In the genomic region with DNA sequence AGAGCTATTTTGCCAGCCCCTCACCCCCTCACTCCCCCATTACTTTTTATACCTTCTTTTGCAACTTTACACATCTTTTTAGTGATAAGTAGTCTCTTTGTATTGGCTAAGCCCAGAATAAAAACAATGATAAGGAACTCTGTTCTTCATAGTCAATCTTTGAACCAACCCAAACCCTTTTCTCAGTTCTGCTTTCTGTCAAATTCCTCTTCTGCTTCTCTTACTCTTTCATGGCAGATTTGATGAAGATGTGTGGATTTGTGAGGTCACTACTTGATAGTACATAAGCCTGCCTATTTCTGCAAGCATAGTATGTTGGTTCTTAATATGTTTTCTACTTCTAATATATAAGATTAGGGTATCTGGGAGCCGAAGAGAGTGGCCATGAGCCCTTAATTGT, we compare ENCODE assay signal across 26 mouse cellular contexts.
"Had no signal": no experiment of that assay in that cellular context is flagged by ENCODE, and none has a peak within 500 bp of the region (broad histone marks: within the 10 kb centered on the region; RNA-seq: fewer than 3 reads in every experiment).

No protein-coding gene starts in this region.

- ATAC-seq: hindbrain, embryonic 16.5 days; inflammation-experienced regulatory T-cells, adult 6 months; intestine, embryonic 15.5 days; intestine, postnatal 0 days; liver, embryonic 12.5 days had no signal

- H3K36me3 ChIP-seq: heart, embryonic 10.5 days; heart, embryonic 12.5 days; hindbrain, embryonic 10.5 days; hindbrain, embryonic 12.5 days; intestine, embryonic 15.5 days; limb, embryonic 13.5 days; limb, embryonic 15.5 days; liver, embryonic 12.5 days had no signal

- H3K27ac ChIP-seq: heart, adult 2 months; heart, embryonic 10.5 days; hindbrain, embryonic 10.5 days; hindbrain, embryonic 12.5 days; hindbrain, embryonic 14.5 days; intestine, embryonic 15.5 days; layer of hippocampus, adult 2 months; left cerebral cortex, adult 2 months; limb, embryonic 13.5 days; limb, embryonic 15.5 days; liver, embryonic 12.5 days; liver, embryonic 14.5 days had no signal

- H3K4me2 ChIP-seq: heart, embryonic 12.5 days; hindbrain, embryonic 12.5 days; hindbrain, embryonic 14.5 days; intestine, embryonic 15.5 days; limb, embryonic 13.5 days; limb, embryonic 15.5 days; liver, embryonic 12.5 days had no signal

- H3K4me3 ChIP-seq: heart, adult 2 months; heart, embryonic 10.5 days; heart, embryonic 12.5 days; hindbrain, embryonic 10.5 days; hindbrain, embryonic 12.5 days; intestine, embryonic 15.5 days; layer of hippocampus, adult 2 months; left cerebral cortex, adult 2 months; limb, embryonic 13.5 days; limb, embryonic 15.5 days; liver, embryonic 12.5 days had no signal

- H3K27me3 ChIP-seq: heart, embryonic 12.5 days; hindbrain, embryonic 12.5 days; intestine, embryonic 15.5 days; limb, embryonic 13.5 days; limb, embryonic 15.5 days had no signal

- DNase-seq: gastrocnemius, postnatal 14 days; gastrocnemius, postnatal 36 days; heart, adult 2 months; heart, postnatal 10 days; heart, postnatal 4 days; kidney, adult 18-20 months; kidney, adult 8-10 months; kidney, postnatal 10 days; kidney, postnatal 25 days; kidney, postnatal 4 days; left cerebral cortex, postnatal 4 days had no signal

- H3K9ac ChIP-seq: heart, embryonic 12.5 days; hindbrain, embryonic 12.5 days; hindbrain, embryonic 14.5 days; intestine, embryonic 15.5 days; limb, embryonic 13.5 days; limb, embryonic 15.5 days; liver, embryonic 12.5 days; liver, embryonic 14.5 days had no signal

- H3K9me3 ChIP-seq: heart, embryonic 10.5 days; heart, embryonic 12.5 days; hindbrain, embryonic 10.5 days; hindbrain, embryonic 12.5 days; intestine, embryonic 15.5 days; limb, embryonic 13.5 days; limb, embryonic 15.5 days; liver, embryonic 12.5 days had no signal

- H3K4me1 ChIP-seq: intestine, embryonic 15.5 days; limb, embryonic 13.5 days had no signal
